Mouse (Mus musculus) kidney, postnatal 14 days (tissue): ENCODE results near the gene Cd24a.

Source experiments
- DNase-seq: peaks from one replicate; pipeline ENCODE4 v3.0.0; 2022; ENCODE audit warnings: mixed read lengths

The Cd24a gene

GRCm38 (mm10) chr10:43584538-43584937, 6.5 kb downstream of the Cd24a start:
- no peak for DNase-seq

GRCm38 (mm10) chr10:43588470-43589177, 10.5 kb downstream of the Cd24a start:
- no peak for DNase-seq

- no peak for DNase-seq
Observed at GRCm38 (mm10) chr10:43591477-43591876, 13.4 kb downstream of the Cd24a start.

- DNase-seq, result no peak
Observed at GRCm38 (mm10) chr10:43593182-43593581, 15.1 kb downstream of the Cd24a start.

GRCm38 (mm10) chr10:43594187-43594586, 16.1 kb downstream of the Cd24a start:
- no peak for DNase-seq

GRCm38 (mm10) chr10:43594894-43595293, 16.8 kb downstream of the Cd24a start:
- DNase-seq, result no peak

GRCm38 (mm10) chr10:43598067-43598726, 20.1 kb downstream of the Cd24a start:
- no peak for DNase-seq

- DNase-seq, result no peak
Observed at GRCm38 (mm10) chr10:43601039-43601438, 23.0 kb downstream of the Cd24a start.

GRCm38 (mm10) chr10:43601511-43602396, 23.7 kb downstream of the Cd24a start:
- no peak for DNase-seq

- no peak for DNase-seq
Observed at GRCm38 (mm10) chr10:43603975-43604686, 26.0 kb downstream of the Cd24a start.

- no peak for DNase-seq
Observed at GRCm38 (mm10) chr10:43604687-43605250, 26.7 kb downstream of the Cd24a start.

- no peak for DNase-seq
Observed at GRCm38 (mm10) chr10:43605901-43606300, 27.8 kb downstream of the Cd24a start.

GRCm38 (mm10) chr10:43609507-43609906, 31.4 kb downstream of the Cd24a start:
- DNase-seq, result no peak

GRCm38 (mm10) chr10:43609958-43610357, 31.9 kb downstream of the Cd24a start:
- no peak for DNase-seq

- no peak for DNase-seq
Observed at GRCm38 (mm10) chr10:43611081-43611480, 33.0 kb downstream of the Cd24a start.

- peak; percentile 12 for DNase-seq
Observed at GRCm38 (mm10) chr10:43619059-43619531, 41.0 kb downstream of the Cd24a start.

GRCm38 (mm10) chr10:43619939-43620338, 41.9 kb downstream of the Cd24a start:
- DNase-seq, result no peak

GRCm38 (mm10) chr10:43623510-43623909, 45.4 kb downstream of the Cd24a start:
- DNase-seq, result no peak

GRCm38 (mm10) chr10:43624362-43624761, 46.3 kb downstream of the Cd24a start:
- no peak for DNase-seq

GRCm38 (mm10) chr10:43624791-43625398, 46.8 kb downstream of the Cd24a start:
- DNase-seq, result no peak

- DNase-seq, result no peak
Observed at GRCm38 (mm10) chr10:43625578-43625977, 47.5 kb downstream of the Cd24a start.

- DNase-seq, result peak; percentile 10
Observed at GRCm38 (mm10) chr10:43629216-43629615, 51.1 kb downstream of the Cd24a start.
